In genomic region chr2:166175145-166175544, GRCm38 (mm10) we compare ENCODE assay signal across 10 mouse cellular contexts. TPM values are rescaled to one million over a fixed set of nuclear protein-coding genes. Genes with fewer than 3 reads are reported as not detected.
DNase-seq lines count a peak whose midpoint lies in the region; ATAC-seq and TF ChIP-seq lines count a peak whose summit lies in the region.
"Had no signal": no experiment of that assay in that cellular context is flagged by ENCODE, and none has a peak within 500 bp of the region (broad histone marks: within the 10 kb centered on the region; RNA-seq: fewer than 3 reads in every experiment).

No protein-coding gene starts in this region.

- TF ChIP-seq EP300 in lung, postnatal 0 days (IDR thresholded peaks at IDR 0.05) = no peak

- no peaks in the 10 kb centered on the region for H3K9me3 ChIP-seq in lung, postnatal 0 days (ENCODE audit: low read length)
- no peaks in the 10 kb centered on the region for H3K9me3 ChIP-seq in embryonic facial prominence, embryonic 10.5 days
- H3K9me3 ChIP-seq in hindbrain, embryonic 14.5 days (ENCODE audit: control insufficient read depth, low read length) = no peaks in the 10 kb centered on the region
- H3K9me3 ChIP-seq in midbrain, embryonic 16.5 days (replicated peaks; ENCODE audit: control insufficient read depth, low read length, poor library complexity, severe bottlenecking) = no peaks in the 10 kb centered on the region
- H3K9me3 ChIP-seq: liver, embryonic 12.5 days; neural tube, embryonic 12.5 days had no signal

- WGBS in lung, postnatal 0 days = 29% methylated on average over 3 of the region's 3 CpGs
- 19% methylated on average over 3 of the region's 3 CpGs for WGBS in embryonic facial prominence, embryonic 10.5 days
- WGBS in hindbrain, embryonic 14.5 days = 20% methylated on average over 3 of the region's 3 CpGs
- WGBS in midbrain, embryonic 16.5 days = 16% methylated on average over 3 of the region's 3 CpGs

- peak; percentile 42 for DNase-seq in lung, postnatal 0 days (ENCODE audit: low spot score)
- no peak for DNase-seq in lung, postnatal 36 days
- DNase-seq in embryonic facial prominence, embryonic 10.5 days (ENCODE audit: low spot score) = no peak
- DNase-seq in hindbrain, embryonic 14.5 days (ENCODE audit: low spot score) = peak; percentile 66
- no peak for DNase-seq in cerebellum, postnatal 36 days
- no peak for DNase-seq in left cerebral cortex, adult 9 months (ENCODE audit: low spot score in 2 of 2)
- DNase-seq in layer of hippocampus, adult 9-11 months = no peak

- 0 out of 2 replicates have a peak, but pooled peaks have one; percentile 45 for ATAC-seq in lung, postnatal 0 days
- peak; percentile 53; the same call in 1 of the 2 replicates for ATAC-seq in hindbrain, embryonic 14.5 days (ENCODE audit: low FRiP score)
- peak; percentile 68; the same call in 1 of the 2 replicates for ATAC-seq in midbrain, embryonic 16.5 days
- ATAC-seq: liver, embryonic 12.5 days had no signal

- H3K4me1 ChIP-seq in lung, postnatal 0 days (ENCODE audit: insufficient read depth, low read depth, low read length) = peaks cover 5% of the 10 kb centered on the region; the same call in 1 of the 2 replicates
- H3K4me1 ChIP-seq in embryonic facial prominence, embryonic 10.5 days = peaks cover 87% of the 10 kb centered on the region
- peaks cover 22% of the 10 kb centered on the region for H3K4me1 ChIP-seq in hindbrain, embryonic 14.5 days (replicated peaks; ENCODE audit: control insufficient read depth, insufficient read depth, low read length)
- H3K4me1 ChIP-seq in midbrain, embryonic 16.5 days (ENCODE audit: control insufficient read depth, insufficient read depth, low read length) = peaks cover 9% of the 10 kb centered on the region
- H3K4me1 ChIP-seq: liver, embryonic 12.5 days had no signal

- TF ChIP-seq CTCF in lung, postnatal 0 days (IDR thresholded peaks at IDR 0.05) = no peak

- H3K27me3 ChIP-seq in lung, postnatal 0 days (replicated peaks; ENCODE audit: insufficient read depth, low read length) = peaks cover 3% of the 10 kb centered on the region; the same call in 1 of the 2 replicates
- peaks cover 25% of the 10 kb centered on the region for H3K27me3 ChIP-seq in embryonic facial prominence, embryonic 10.5 days (replicated peaks; ENCODE audit: low read depth, poor library complexity, severe bottlenecking)
- peaks cover 23% of the 10 kb centered on the region for H3K27me3 ChIP-seq in hindbrain, embryonic 14.5 days (ENCODE audit: control insufficient read depth, insufficient read depth, low read length)
- H3K27me3 ChIP-seq in midbrain, embryonic 16.5 days (ENCODE audit: control insufficient read depth, insufficient read depth, low read depth, low read length) = peaks cover 3% of the 10 kb centered on the region

- no peak overlapping the region for H3K4me2 ChIP-seq in lung, postnatal 0 days (replicated peaks; ENCODE audit: low read depth, low read length)
- no peak overlapping the region for H3K4me2 ChIP-seq in hindbrain, embryonic 14.5 days (replicated peaks)
- no peak overlapping the region for H3K4me2 ChIP-seq in midbrain, embryonic 16.5 days (ENCODE audit: low read length)
- H3K4me2 ChIP-seq: liver, embryonic 12.5 days; neural tube, embryonic 12.5 days had no signal

- no peak overlapping the region for H3K9ac ChIP-seq in lung, postnatal 0 days (replicated peaks; ENCODE audit: low read depth)
- H3K9ac ChIP-seq in hindbrain, embryonic 14.5 days = no peak overlapping the region
- no peak overlapping the region for H3K9ac ChIP-seq in midbrain, embryonic 16.5 days (ENCODE audit: low read depth, low read length)
- H3K9ac ChIP-seq: liver, embryonic 12.5 days; neural tube, embryonic 12.5 days had no signal

- H3K36me3 ChIP-seq in lung, postnatal 0 days (ENCODE audit: insufficient read depth, low read length) = no peaks in the 10 kb centered on the region
- no peaks in the 10 kb centered on the region for H3K36me3 ChIP-seq in embryonic facial prominence, embryonic 10.5 days (replicated peaks)
- no peaks in the 10 kb centered on the region for H3K36me3 ChIP-seq in hindbrain, embryonic 14.5 days (replicated peaks; ENCODE audit: control insufficient read depth, insufficient read depth)
- H3K36me3 ChIP-seq in midbrain, embryonic 16.5 days (ENCODE audit: control insufficient read depth, insufficient read depth, low read length) = no peaks in the 10 kb centered on the region
- H3K36me3 ChIP-seq: liver, embryonic 12.5 days; neural tube, embryonic 12.5 days had no signal

- H3K4me3 ChIP-seq in lung, postnatal 0 days (ENCODE audit: low read depth, low read length) = no peak overlapping the region
- no peak overlapping the region for H3K4me3 ChIP-seq in embryonic facial prominence, embryonic 10.5 days
- H3K4me3 ChIP-seq in hindbrain, embryonic 14.5 days (replicated peaks; ENCODE audit: low read length) = no peak overlapping the region
- no peak overlapping the region for H3K4me3 ChIP-seq in midbrain, embryonic 16.5 days (ENCODE audit: low read depth, low read length)
- H3K4me3 ChIP-seq: liver, embryonic 12.5 days; neural tube, embryonic 12.5 days had no signal

- no peak overlapping the region for H3K27ac ChIP-seq in lung, postnatal 0 days (ENCODE audit: low read length)
- H3K27ac ChIP-seq in embryonic facial prominence, embryonic 10.5 days (replicated peaks) = peak overlapping the region; percentile 80
- peak overlapping the region; percentile 52; the same call in 1 of the 2 replicates for H3K27ac ChIP-seq in hindbrain, embryonic 14.5 days
- peak overlapping the region; percentile 40; the same call in 1 of the 2 replicates for H3K27ac ChIP-seq in midbrain, embryonic 16.5 days (ENCODE audit: low read length)
- H3K27ac ChIP-seq: liver, embryonic 12.5 days; neural tube, embryonic 12.5 days had no signal

RNA-seq across cellular contexts. Expression of gene Sulf2, which starts 19.7 kb away (rescaled TPM):
- 10.8 and 13.6 TPM in 2 replicates for polyA plus RNA-seq in lung, postnatal 0 days (2015; fragmentation: Nextera tagmentation; extraction: Ambion mirVana)
- polyA plus RNA-seq in embryonic facial prominence, embryonic 10.5 days (2016; fragmentation: Nextera tagmentation; extraction: Ambion mirVana) = 115 and 131 TPM in 2 replicates
- polyA plus RNA-seq in hindbrain, embryonic 14.5 days (2014; fragmentation: Nextera tagmentation; extraction: Ambion mirVana) = 125 TPM in 2 replicates
- polyA plus RNA-seq in midbrain, embryonic 16.5 days (2015; fragmentation: Nextera tagmentation; extraction: Ambion mirVana) = 88.1 and 94.5 TPM in 2 replicates

Comparison
In these comparisons a context has a peak if more than half of its experiments do, and no peak if none do; other contexts are left out.
1. DNase-seq: peak in lung, postnatal 0 days (single experiment) and hindbrain, embryonic 14.5 days (single experiment); none in lung, postnatal 36 days (single experiment), embryonic facial prominence, embryonic 10.5 days (single experiment), cerebellum, postnatal 36 days (0 of 2), left cerebral cortex, adult 9 months (0 of 2) and layer of hippocampus, adult 9-11 months (single experiment).
2. Peak in every context shown above with its lines, with median percentiles within 50 percentile points of each other: ATAC-seq.